Mouse (Mus musculus): ENCODE results near the gene Bcl7a.

The Bcl7a gene

GRCm38 (mm10) chr5:123416149-123416548 is 72.5 kb downstream of the Bcl7a start:
- DNase-seq (ENCODE audit: low read depth, low spot score): no peak

- no peak for DNase-seq (ENCODE audit: low read depth, low spot score)
Measured at GRCm38 (mm10) chr5:123416566-123417518, 73.2 kb downstream of the Bcl7a start.

- no peak for DNase-seq (ENCODE audit: low read depth, low spot score)
Measured at GRCm38 (mm10) chr5:123423885-123424284, 80.3 kb downstream of the Bcl7a start.
